Mouse (Mus musculus): ENCODE results near the gene Fbxo48. TPM values are rescaled to one million over a fixed set of nuclear protein-coding genes. Genes with fewer than 3 reads are reported as not detected.

The Fbxo48 gene
- total and polyA plus RNA-seq, 3 experiments, result 1.3 to 48.9 (median 16.0) TPM

DNA sequence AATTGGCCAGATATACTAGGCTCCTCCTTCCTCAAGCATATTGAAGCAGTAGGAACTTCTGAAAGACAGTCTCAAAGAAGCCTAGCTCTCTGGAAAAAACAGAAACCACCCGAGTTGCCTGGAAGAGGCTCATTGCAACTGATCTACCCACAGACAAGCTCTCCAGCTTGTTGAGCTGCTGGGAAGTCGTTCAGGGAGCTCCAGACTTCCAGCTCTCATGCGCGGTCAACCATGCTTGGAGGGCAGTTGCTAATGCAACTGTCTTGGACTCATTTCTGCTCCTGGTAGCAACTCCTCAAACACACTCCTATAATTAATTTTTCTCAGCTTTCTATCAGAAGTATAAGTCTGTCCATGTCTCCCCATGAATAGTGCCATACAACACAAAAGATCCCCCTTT is 8.2 kb upstream of the Fbxo48 start:
- H3K36me3 ChIP-seq (replicated peaks), result no peaks in the 10 kb centered on the region
- no peak for TF ChIP-seq GATA1 (IDR thresholded peaks at IDR 0.05; ENCODE audit: borderline replicate concordance, low read length)
- TF ChIP-seq POLR2AphosphoS5 (IDR thresholded peaks at IDR 0.05; ENCODE audit: insufficient replicate concordance, low read depth, low read length), result no peak
- TF ChIP-seq GATA2 (IDR thresholded peaks at IDR 0.05; ENCODE audit: borderline replicate concordance, low read depth, low read length), result no peak
- no peak for TF ChIP-seq CTCF (IDR thresholded peaks at IDR 0.05; ENCODE audit: low read depth, low read length)
- H3K27me3 ChIP-seq (ENCODE audit: insufficient read depth, low read length), result peaks cover 5% of the 10 kb centered on the region; the same call in 1 of the 2 replicates
- no peak overlapping the region for H3K4me3 ChIP-seq (ENCODE audit: low read depth, low read length)
- DNase-seq (ENCODE audit: low spot score), result no peak
- ATAC-seq (ENCODE audit: extremely low read depth, insufficient number of reproducible peaks, low FRiP score, poor library complexity, severe bottlenecking), result no peak
- H3K9me3 ChIP-seq (replicated peaks), result no peaks in the 10 kb centered on the region
- peaks cover 2% of the 10 kb centered on the region; the same call in 1 of the 2 replicates for H3K4me1 ChIP-seq (ENCODE audit: insufficient read depth, low read depth, low read length)

DNA sequence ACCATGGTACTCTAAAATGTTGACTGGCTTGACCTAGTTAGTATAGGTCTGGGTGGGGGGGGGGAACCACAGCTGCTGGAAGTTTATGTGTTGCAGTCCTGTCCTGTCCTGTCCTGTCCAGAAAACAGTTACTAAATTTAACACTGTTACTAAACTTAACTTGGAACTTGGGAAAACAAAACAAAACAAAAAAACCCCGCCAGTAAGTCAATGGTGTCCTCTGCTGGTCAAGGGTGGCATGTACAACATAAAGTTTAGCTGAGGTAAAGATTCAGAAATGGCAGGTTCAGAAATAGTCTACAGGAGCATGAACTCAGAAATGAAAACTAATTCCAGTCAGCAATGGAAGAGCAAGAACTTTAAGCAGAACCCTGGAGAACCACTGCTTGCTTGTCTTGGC is 2.4 kb upstream of the Fbxo48 start:
- ATAC-seq (ENCODE audit: extremely low read depth, insufficient number of reproducible peaks, low FRiP score, poor library complexity, severe bottlenecking), result no peak
- H3K4me3 ChIP-seq (ENCODE audit: low read depth, low read length), result no peak overlapping the region
- no peaks in the 10 kb centered on the region for H3K27me3 ChIP-seq (ENCODE audit: insufficient read depth, low read length)
- DNase-seq (ENCODE audit: low spot score), result no peak
- H3K4me1 ChIP-seq (ENCODE audit: insufficient read depth, low read depth, low read length), result peaks cover 35% of the 10 kb centered on the region
- peaks cover 7% of the 10 kb centered on the region for H3K36me3 ChIP-seq (replicated peaks)
- H3K9me3 ChIP-seq (replicated peaks), result no peaks in the 10 kb centered on the region
- peak; percentile 58 for TF ChIP-seq CTCF (IDR thresholded peaks at IDR 0.05; ENCODE audit: low read depth, low read length)
- TF ChIP-seq GATA1 (IDR thresholded peaks at IDR 0.05; ENCODE audit: borderline replicate concordance, low read length), result no peak

DNA sequence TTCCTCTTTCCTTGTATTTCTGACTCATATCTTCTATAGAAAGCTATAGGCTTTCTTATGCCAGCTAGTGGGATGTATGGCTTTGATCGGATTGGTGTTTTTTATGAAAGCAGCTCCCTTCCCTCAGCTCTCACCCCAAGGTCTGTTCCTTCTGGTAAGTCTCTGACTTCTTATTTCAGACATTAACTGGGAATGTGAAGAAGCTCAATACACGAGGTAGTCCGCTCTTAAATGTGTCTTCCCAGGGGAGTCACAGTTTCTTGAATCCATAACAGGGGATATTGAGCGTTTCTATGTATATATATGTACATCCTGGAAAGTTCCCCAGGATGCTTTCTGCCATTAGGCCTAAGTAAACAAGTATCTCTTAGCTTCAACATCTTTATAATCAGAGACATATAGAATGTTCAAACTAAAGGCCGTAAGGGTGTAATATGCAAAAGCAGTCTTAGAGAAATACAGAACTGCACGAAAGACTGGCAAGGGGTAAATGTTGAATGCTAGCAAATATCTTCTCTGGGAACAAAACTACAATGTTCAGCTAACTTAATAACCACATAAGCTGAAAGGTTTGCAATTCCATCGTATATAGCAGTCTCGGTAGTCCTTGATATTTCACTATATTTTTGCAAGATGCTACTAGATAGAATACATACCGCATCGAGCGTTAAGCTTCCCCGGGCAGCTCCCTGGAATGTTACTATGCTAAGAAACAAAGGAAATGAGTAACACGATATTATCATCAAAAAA is 774 bp upstream of the Fbxo48 start:
- H3K36me3 ChIP-seq (replicated peaks), result peaks cover 12% of the 10 kb centered on the region
- no peaks in the 10 kb centered on the region for H3K9me3 ChIP-seq (replicated peaks)
- H3K27me3 ChIP-seq (ENCODE audit: insufficient read depth, low read length), result no peaks in the 10 kb centered on the region
- TF ChIP-seq GATA2 (IDR thresholded peaks at IDR 0.05; ENCODE audit: borderline replicate concordance, low read depth, low read length) (no peak), CTCF (IDR thresholded peaks at IDR 0.05; ENCODE audit: low read depth, low read length) (no peak), TAL1 (conservative IDR thresholded peaks at IDR 0.05; ENCODE audit: low read depth, low read length) (no peak), GATA1 (IDR thresholded peaks at IDR 0.05; ENCODE audit: borderline replicate concordance, low read length) (no peak), POLR2AphosphoS5 (IDR thresholded peaks at IDR 0.05; ENCODE audit: insufficient replicate concordance, low read depth, low read length) (no peak)
- ATAC-seq (ENCODE audit: extremely low read depth, insufficient number of reproducible peaks, low FRiP score, poor library complexity, severe bottlenecking), result no peak
- peak overlapping the region; percentile 85 for H3K4me3 ChIP-seq (ENCODE audit: low read depth, low read length)
- H3K4me1 ChIP-seq (ENCODE audit: insufficient read depth, low read depth, low read length), result peaks cover 39% of the 10 kb centered on the region
- no peak for DNase-seq (ENCODE audit: low spot score)

DNA sequence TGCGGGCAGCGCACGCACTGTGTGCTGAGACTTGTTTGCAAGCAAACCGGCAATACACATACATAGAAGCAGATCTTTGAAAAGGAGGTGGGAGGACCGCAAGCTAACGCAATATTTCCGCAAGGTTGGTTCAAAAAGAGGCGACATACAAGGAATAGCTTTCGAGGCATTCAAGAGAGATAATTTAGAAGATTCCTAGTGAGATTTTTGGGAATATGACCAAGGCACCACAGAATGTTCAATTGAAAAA is 511 bp downstream of the Fbxo48 start:
- TF ChIP-seq POLR2AphosphoS5 (IDR thresholded peaks at IDR 0.05; ENCODE audit: insufficient replicate concordance, low read depth, low read length) (no peak), GATA2 (IDR thresholded peaks at IDR 0.05; ENCODE audit: borderline replicate concordance, low read depth, low read length) (no peak), CTCF (IDR thresholded peaks at IDR 0.05; ENCODE audit: low read depth, low read length) (no peak), TAL1 (conservative IDR thresholded peaks at IDR 0.05; ENCODE audit: low read depth, low read length) (no peak), GATA1 (IDR thresholded peaks at IDR 0.05; ENCODE audit: borderline replicate concordance, low read length) (no peak)
- Histone ChIP-seq H3K36me3 (replicated peaks) (peaks cover 23% of the 10 kb centered on the region), H3K4me3 (ENCODE audit: low read depth, low read length) (peak overlapping the region; percentile 85), H3K9me3 (replicated peaks) (no peaks in the 10 kb centered on the region), H3K27me3 (ENCODE audit: insufficient read depth, low read length) (no peaks in the 10 kb centered on the region), H3K4me1 (ENCODE audit: insufficient read depth, low read depth, low read length) (peaks cover 44% of the 10 kb centered on the region)
- no peak for DNase-seq (ENCODE audit: low spot score)
- ATAC-seq (ENCODE audit: extremely low read depth, insufficient number of reproducible peaks, low FRiP score, poor library complexity, severe bottlenecking), result peak; percentile 2; the same call in 1 of the 2 replicates

DNA sequence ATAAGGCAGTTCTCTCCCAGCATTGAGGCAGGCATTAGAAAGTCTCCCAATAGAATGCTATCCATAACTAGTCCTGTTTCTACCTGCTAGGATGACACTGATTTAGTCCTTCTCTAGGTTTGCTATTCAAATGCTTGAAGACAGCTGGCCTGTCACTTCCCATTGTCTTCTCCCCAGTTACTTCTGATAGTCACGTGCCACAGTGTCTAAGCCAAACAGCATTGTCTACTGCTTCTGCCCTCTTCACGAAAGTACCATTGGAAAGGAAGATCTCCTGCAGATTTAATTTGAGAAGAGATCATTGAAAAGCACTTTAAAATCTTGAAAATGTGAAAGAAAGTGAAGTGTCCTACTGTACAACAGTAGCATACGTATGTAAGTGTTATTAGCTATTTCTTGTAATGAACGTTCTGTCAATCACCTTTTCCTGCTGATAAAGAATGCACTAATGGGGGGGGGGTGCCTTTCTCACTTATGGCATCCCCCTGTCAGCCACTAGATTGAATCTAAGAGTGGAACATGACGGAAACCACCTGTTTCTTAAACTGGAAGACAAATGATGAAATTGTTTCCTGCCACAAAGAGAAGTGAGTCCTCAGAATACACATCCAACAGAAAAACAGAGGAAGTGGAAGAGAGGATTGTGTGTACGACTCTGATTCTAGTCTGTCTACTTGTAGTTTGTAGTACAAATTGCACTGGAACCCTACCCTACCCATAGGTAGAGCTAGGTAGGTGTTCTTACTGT is 5.1 kb downstream of the Fbxo48 start:
- DNase-seq (ENCODE audit: low spot score) (no peak), ATAC-seq (ENCODE audit: extremely low read depth, insufficient number of reproducible peaks, low FRiP score, poor library complexity, severe bottlenecking) (no peak)
- peaks cover 34% of the 10 kb centered on the region for H3K36me3 ChIP-seq (replicated peaks)
- H3K4me3 ChIP-seq (ENCODE audit: low read depth, low read length), result no peak overlapping the region
- no peaks in the 10 kb centered on the region for H3K9me3 ChIP-seq (replicated peaks)
- no peaks in the 10 kb centered on the region for H3K27me3 ChIP-seq (ENCODE audit: insufficient read depth, low read length)
- no peak for TF ChIP-seq CTCF (IDR thresholded peaks at IDR 0.05; ENCODE audit: low read depth, low read length)
- TF ChIP-seq GATA1 (IDR thresholded peaks at IDR 0.05; ENCODE audit: borderline replicate concordance, low read length), result no peak
- TF ChIP-seq GATA2 (IDR thresholded peaks at IDR 0.05; ENCODE audit: borderline replicate concordance, low read depth, low read length), result no peak
- no peak for TF ChIP-seq POLR2AphosphoS5 (IDR thresholded peaks at IDR 0.05; ENCODE audit: insufficient replicate concordance, low read depth, low read length)
- TF ChIP-seq TAL1 (conservative IDR thresholded peaks at IDR 0.05; ENCODE audit: low read depth, low read length), result no peak
- H3K4me1 ChIP-seq (ENCODE audit: insufficient read depth, low read depth, low read length), result peaks cover 49% of the 10 kb centered on the region

DNA sequence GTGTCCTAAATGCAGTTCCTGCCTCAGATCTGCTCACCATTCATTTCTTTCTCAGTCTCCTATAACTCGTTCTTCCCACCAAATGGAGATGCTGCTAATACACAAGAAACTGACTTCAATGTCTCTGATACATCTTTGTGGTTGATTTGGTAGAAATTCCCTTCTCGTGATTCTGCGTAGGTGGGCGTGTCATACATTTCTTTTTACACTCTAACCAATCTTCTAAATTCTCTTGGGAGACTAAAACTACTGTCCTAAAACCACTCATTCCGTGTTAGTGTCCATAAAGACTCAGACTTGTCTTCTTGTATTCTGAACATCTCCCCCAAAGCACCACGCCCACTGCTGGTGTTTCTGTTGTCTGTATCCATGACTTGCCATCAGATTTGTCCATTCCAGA is 5.9 kb downstream of the Fbxo48 start:
- DNase-seq (ENCODE audit: low spot score) (no peak), ATAC-seq (ENCODE audit: extremely low read depth, insufficient number of reproducible peaks, low FRiP score, poor library complexity, severe bottlenecking) (no peak)
- Histone ChIP-seq H3K9me3 (replicated peaks) (no peaks in the 10 kb centered on the region), H3K4me1 (ENCODE audit: insufficient read depth, low read depth, low read length) (peaks cover 41% of the 10 kb centered on the region), H3K27me3 (ENCODE audit: insufficient read depth, low read length) (no peaks in the 10 kb centered on the region), H3K36me3 (replicated peaks) (peaks cover 34% of the 10 kb centered on the region), H3K4me3 (ENCODE audit: low read depth, low read length) (no peak overlapping the region)
- TF ChIP-seq CTCF (IDR thresholded peaks at IDR 0.05; ENCODE audit: low read depth, low read length) (no peak), GATA2 (IDR thresholded peaks at IDR 0.05; ENCODE audit: borderline replicate concordance, low read depth, low read length) (no peak), POLR2AphosphoS5 (IDR thresholded peaks at IDR 0.05; ENCODE audit: insufficient replicate concordance, low read depth, low read length) (no peak), GATA1 (IDR thresholded peaks at IDR 0.05; ENCODE audit: borderline replicate concordance, low read length) (no peak), TAL1 (conservative IDR thresholded peaks at IDR 0.05; ENCODE audit: low read depth, low read length) (no peak)

All from G1E (cell line).